10 mouse cellular contexts compared by ENCODE assay signal in the genomic region with DNA sequence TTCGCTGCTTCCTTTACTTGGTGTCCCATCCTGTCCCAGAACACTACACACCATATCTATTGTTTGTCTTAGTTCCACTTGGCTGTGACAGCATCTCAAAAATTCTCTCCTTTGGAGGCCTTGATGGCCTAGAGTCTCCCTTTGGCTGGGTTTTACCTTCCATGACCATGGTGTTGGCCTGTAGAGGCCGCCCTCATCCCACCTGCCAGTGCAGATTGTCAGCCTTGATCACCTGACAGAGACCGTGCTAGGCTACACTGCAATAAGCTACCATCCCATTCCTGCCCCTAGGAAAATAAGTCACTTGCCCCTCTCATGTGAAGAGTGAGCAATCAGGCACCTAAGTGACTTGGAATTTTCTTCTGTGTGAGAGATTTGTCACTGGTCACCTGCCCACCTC. TPM values are rescaled to one million over a fixed set of nuclear protein-coding genes. Genes with fewer than 3 reads are reported as not detected.
DNase-seq lines count a peak whose midpoint lies in the region; ATAC-seq and TF ChIP-seq lines count a peak whose summit lies in the region.
"Had no signal": no experiment of that assay in that cellular context is flagged by ENCODE, and none has a peak within 500 bp of the region (broad histone marks: within the 10 kb centered on the region; RNA-seq: fewer than 3 reads in every experiment).

No protein-coding gene starts in this region.

- no peaks in the 10 kb centered on the region for H3K79me2 ChIP-seq in CH12.LX (replicated peaks; ENCODE audit: control insufficient read depth, extremely low read depth, insufficient read depth, poor library complexity, severe bottlenecking)

- TF ChIP-seq CTCF in kidney, postnatal 0 days (IDR thresholded peaks at IDR 0.05; ENCODE audit: low read depth) = peak; percentile 68
- peak in 1 of 2 experiments; percentile 72; a peak in 2 of 4 replicates for TF ChIP-seq CTCF in CH12.LX (conservative IDR thresholded peaks at IDR 0.05 in 1 of 2, IDR thresholded peaks at IDR 0.05 in 1 of 2; ENCODE audit: low read depth in 2 of 2, low read length in 2 of 2)

- TF ChIP-seq POLR2A in CH12.LX (IDR thresholded peaks at IDR 0.05; ENCODE audit: low read depth, low read length) = no peak

- no peak overlapping the region for H3K27ac ChIP-seq in kidney, postnatal 0 days
- H3K27ac ChIP-seq in CH12.LX (ENCODE audit: insufficient read depth, low read depth) = no peak overlapping the region
- H3K27ac ChIP-seq: neural tube, embryonic 12.5 days had no signal

- H3K9me3 ChIP-seq in kidney, postnatal 0 days (replicated peaks; ENCODE audit: low read length) = no peaks in the 10 kb centered on the region
- H3K9me3 ChIP-seq in CH12.LX (replicated peaks; ENCODE audit: low read length) = no peaks in the 10 kb centered on the region
- H3K9me3 ChIP-seq: neural tube, embryonic 12.5 days had no signal

- H3K9ac ChIP-seq in kidney, postnatal 0 days (ENCODE audit: low read depth, low read length) = no peak overlapping the region
- no peak overlapping the region for H3K9ac ChIP-seq in CH12.LX (ENCODE audit: insufficient read depth, low read depth)
- H3K9ac ChIP-seq: neural tube, embryonic 12.5 days had no signal

- peak; percentile 27 for DNase-seq in kidney, postnatal 0 days (ENCODE audit: low spot score)
- DNase-seq in kidney, adult 18-20 months = no peak
- DNase-seq in CH12.LX (ENCODE audit: extremely low read depth) (no peak), MN1 (ENCODE audit: low spot score) (peak; percentile 28), liver (peak; percentile 57)
- no peak for DNase-seq in layer of hippocampus, adult 9-11 months
- DNase-seq in retina, embryonic 14.5 days (ENCODE audit: low spot score) = no peak
- no peak for DNase-seq in gastrocnemius, adult 18-20 months (ENCODE audit: low spot score)
- DNase-seq: lung, postnatal 36 days had no signal

- dilution Hi-C loops in CH12.LX (cut with MboI; ENCODE audit: extremely low pct_ligation_motif_present, extremely low pct_unique_long_range_greater_than_20kb, low sequenced_read_pairs) = no loop called here

- H3K27me3 ChIP-seq in kidney, postnatal 0 days (ENCODE audit: insufficient read depth, low read length) = no peaks in the 10 kb centered on the region
- peaks cover 81% of the 10 kb centered on the region for H3K27me3 ChIP-seq in CH12.LX (replicated peaks)

- 43% methylated on average over 3 of the region's 3 CpGs for WGBS in kidney, postnatal 0 days

- peak; percentile 76 for TF ChIP-seq RAD21 in CH12.LX (IDR thresholded peaks at IDR 0.05; ENCODE audit: low read depth, low read length)

- H3K4me1 ChIP-seq in kidney, postnatal 0 days (replicated peaks; ENCODE audit: insufficient read depth, low read length) = no peaks in the 10 kb centered on the region
- H3K4me1 ChIP-seq in CH12.LX (ENCODE audit: control insufficient read depth in 1 of 2, insufficient read depth in 2 of 2) = no peaks in the 10 kb centered on the region
- H3K4me1 ChIP-seq: neural tube, embryonic 12.5 days had no signal

- H3K4me2 ChIP-seq in kidney, postnatal 0 days (ENCODE audit: low read length) = no peak overlapping the region
- no peak overlapping the region for H3K4me2 ChIP-seq in CH12.LX (ENCODE audit: insufficient read depth, low read depth, poor library complexity, severe bottlenecking)
- H3K4me2 ChIP-seq: neural tube, embryonic 12.5 days had no signal

- in situ Hi-C loops in CH12.LX (cut with MboI; ENCODE audit: low pct_ligation_motif_present, low pct_unique_long_range_greater_than_20kb, low sequenced_read_pairs) = loop anchor here (25.0 kb wide), 1 partner anchor 257 kb away; a partner anchor contains a TSS

- 0 out of 2 replicates have a peak, but pooled peaks have one; percentile 37 for ATAC-seq in kidney, postnatal 0 days (replicated peaks; ENCODE audit: low FRiP score, low read depth)

- no peak overlapping the region for H3K4me3 ChIP-seq in kidney, postnatal 0 days (replicated peaks; ENCODE audit: low read depth, low read length)
- H3K4me3 ChIP-seq in CH12.LX (replicated peaks in 1 of 3; ENCODE audit: low read depth in 2 of 3, low read length in 2 of 3, poor library complexity in 1 of 3) = no peak overlapping the region
- H3K4me3 ChIP-seq: neural tube, embryonic 12.5 days had no signal

- TF ChIP-seq EP300 in CH12.LX (IDR thresholded peaks at IDR 0.05; ENCODE audit: low read length) = no peak

- no peaks in the 10 kb centered on the region for H3K36me3 ChIP-seq in kidney, postnatal 0 days (ENCODE audit: insufficient read depth, low read length)
- no peaks in the 10 kb centered on the region for H3K36me3 ChIP-seq in CH12.LX (replicated peaks in 1 of 2; ENCODE audit: control insufficient read depth in 1 of 2, insufficient read depth in 1 of 2, low read length in 1 of 2)
- H3K36me3 ChIP-seq: neural tube, embryonic 12.5 days had no signal

TF ChIP-seq in CH12.LX, 34 proteins besides CTCF, POLR2A, EP300 and RAD21:
- peak; percentile 52; the same call in 1 of the 2 replicates for TF ChIP-seq BHLHE40 (IDR thresholded peaks at IDR 0.05; ENCODE audit: low read depth, low read length)
- TF ChIP-seq IRF4 (IDR thresholded peaks at IDR 0.05; ENCODE audit: low read depth, low read length) = no peak
- peak; percentile 25; the same call in 1 of the 2 replicates for TF ChIP-seq USF1 (IDR thresholded peaks at IDR 0.05; ENCODE audit: low read depth, low read length)
- TF ChIP-seq SMC3 (IDR thresholded peaks at IDR 0.05; ENCODE audit: low read depth, low read length) = peak; percentile 59

RNA-seq across cellular contexts. Expression of a gene that starts 8.7 kb away (rescaled TPM):
- 77.2 and 82.3 TPM in 2 replicates for polyA plus RNA-seq in kidney, postnatal 0 days (2015; fragmentation: Nextera tagmentation; extraction: Ambion mirVana)
- total RNA-seq in CH12.LX (2012; rRNA removed) = 90.0 and 92.0 TPM in 2 replicates
- 80.3 and 80.5 TPM in 2 replicates for total RNA-seq in CH12.LX (2014; rRNA removed)
- polyA plus RNA-seq in CH12.LX (2012; ENCODE audit: insufficient read length, low read depth) = 88.9 and 99.7 TPM in 2 replicates
- 100 to 1,000 TPM; 210 to 235 TPM for total RNA-seq in gastrocnemius, adult 18-20 months (2021)

RNA-seq across cellular contexts. Expression of a gene that starts 47.2 kb away (rescaled TPM):
- 9.1 and 14.2 TPM in 2 replicates for polyA plus RNA-seq in kidney, postnatal 0 days (2015; fragmentation: Nextera tagmentation; extraction: Ambion mirVana)
- 13.8 and 17.2 TPM in 2 replicates for total RNA-seq in CH12.LX (2012; rRNA removed)
- 6.2 and 6.9 TPM in 2 replicates for total RNA-seq in CH12.LX (2014; rRNA removed)
- 22.1 and 23.4 TPM in 2 replicates for polyA plus RNA-seq in CH12.LX (2012; ENCODE audit: insufficient read length, low read depth)
- 10 to 100 TPM; 41.6 to 52.5 TPM for total RNA-seq in gastrocnemius, adult 18-20 months (2021)

Comparison
In these comparisons a context has a peak if more than half of its experiments do, and no peak if none do; other contexts are left out.
1. DNase-seq: peak in kidney, postnatal 0 days (single experiment), MN1 (single experiment) and liver (single experiment); none in kidney, adult 18-20 months (single experiment), CH12.LX (single experiment), layer of hippocampus, adult 9-11 months (single experiment), retina, embryonic 14.5 days (single experiment) and gastrocnemius, adult 18-20 months (single experiment).